Mouse (Mus musculus): ENCODE data around the gene Pacsin1. TPM values are rescaled to one million over a fixed set of nuclear protein-coding genes. Genes with fewer than 3 reads are reported as not detected.

Gene Pacsin1
- polyA plus RNA-seq, 1 experiment from 2014 or later: 1.9 TPM

- no peaks in the 10 kb centered on the region for H3K27me3 ChIP-seq (ENCODE audit: control insufficient read depth, insufficient read depth, low read depth, low read length)
- H3K9ac ChIP-seq (ENCODE audit: low read length): peak overlapping the region; percentile 98
- no peak for ATAC-seq (ENCODE audit: low read depth)
- H3K4me1 ChIP-seq (replicated peaks; ENCODE audit: control insufficient read depth, insufficient read depth, low read length): peaks cover 19% of the 10 kb centered on the region
- no peaks in the 10 kb centered on the region for H3K9me3 ChIP-seq (ENCODE audit: control insufficient read depth, low read length)
- H3K27ac ChIP-seq (ENCODE audit: low read length): peak overlapping the region; percentile 91
- WGBS: 2% methylated on average over 23 of the region's 23 CpGs
- H3K36me3 ChIP-seq (ENCODE audit: control insufficient read depth, insufficient read depth, low read length): peaks cover 2% of the 10 kb centered on the region; the same call in 1 of the 2 replicates
- peak overlapping the region; percentile 89 for H3K4me3 ChIP-seq (ENCODE audit: low read length)
- H3K4me2 ChIP-seq (ENCODE audit: low read depth, low read length): peak overlapping the region; percentile 70
Observed at GRCm38 (mm10) chr17:27621705-27622531, 33.4 kb upstream of the Pacsin1 start.

- peak overlapping the region; percentile 89 for H3K4me3 ChIP-seq (ENCODE audit: low read length)
- under 1% methylated on average over 54 of the region's 80 CpGs for WGBS
- no peaks in the 10 kb centered on the region for H3K27me3 ChIP-seq (ENCODE audit: control insufficient read depth, insufficient read depth, low read depth, low read length)
- peaks cover 19% of the 10 kb centered on the region for H3K4me1 ChIP-seq (replicated peaks; ENCODE audit: control insufficient read depth, insufficient read depth, low read length)
- peaks cover 1% of the 10 kb centered on the region; the same call in 1 of the 2 replicates for H3K36me3 ChIP-seq (ENCODE audit: control insufficient read depth, insufficient read depth, low read length)
- H3K27ac ChIP-seq (ENCODE audit: low read length): peak overlapping the region; percentile 91
- peak overlapping the region; percentile 98 for H3K9ac ChIP-seq (ENCODE audit: low read length)
- peak overlapping the region; percentile 70 for H3K4me2 ChIP-seq (ENCODE audit: low read depth, low read length)
- ATAC-seq (ENCODE audit: low read depth): peak; percentile 76
- H3K9me3 ChIP-seq (ENCODE audit: control insufficient read depth, low read length): no peaks in the 10 kb centered on the region
Observed at GRCm38 (mm10) chr17:27622611-27623359, 32.5 kb upstream of the Pacsin1 start.

- Histone ChIP-seq H3K9me3 (ENCODE audit: control insufficient read depth, low read length) (no peaks in the 10 kb centered on the region), H3K36me3 (ENCODE audit: control insufficient read depth, insufficient read depth, low read length) (no peaks in the 10 kb centered on the region), H3K4me3 (ENCODE audit: low read length) (peak within 1 kb of the TSS; percentile 89), H3K9ac (ENCODE audit: low read length) (peak within 1 kb of the TSS; percentile 98), H3K4me2 (ENCODE audit: low read depth, low read length) (peak within 1 kb of the TSS; percentile 70), H3K4me1 (replicated peaks; ENCODE audit: control insufficient read depth, insufficient read depth, low read length) (peaks cover 19% of the 10 kb centered on the region), H3K27ac (ENCODE audit: low read length) (peak within 1 kb of the TSS; percentile 91), H3K27me3 (ENCODE audit: control insufficient read depth, insufficient read depth, low read depth, low read length) (no peaks in the 10 kb centered on the region)
- WGBS: 5% methylated on average over 68 of the region's 91 CpGs
- ATAC-seq (ENCODE audit: low read depth): peak; percentile 95
Observed at GRCm38 (mm10) chr17:27623360-27624326, 31.7 kb upstream of the Pacsin1 start, which contains the start of gene Nudt3. Gene Nudt3 (minus strand): TSS chr17:27623495.

- 44% methylated on average over 7 of the region's 7 CpGs for WGBS
- no peak overlapping the region for H3K4me2 ChIP-seq (ENCODE audit: low read depth, low read length)
- no peak overlapping the region for H3K27ac ChIP-seq (ENCODE audit: low read length)
Observed at GRCm38 (mm10) chr17:27625455-27626251, 29.7 kb upstream of the Pacsin1 start.

GRCm38 (mm10) chr17:27626681-27627080 lies 28.6 kb upstream of the Pacsin1 start:
- H3K4me3 ChIP-seq (ENCODE audit: low read length): no peak overlapping the region
- 27% methylated on average over 5 of the region's 5 CpGs for WGBS
- no peak overlapping the region for H3K4me2 ChIP-seq (ENCODE audit: low read depth, low read length)
- no peak for ATAC-seq (ENCODE audit: low read depth)
- H3K27ac ChIP-seq (ENCODE audit: low read length): no peak overlapping the region
- no peak overlapping the region for H3K9ac ChIP-seq (ENCODE audit: low read length)
- H3K27me3 ChIP-seq (ENCODE audit: control insufficient read depth, insufficient read depth, low read depth, low read length): no peaks in the 10 kb centered on the region
- peaks cover 18% of the 10 kb centered on the region for H3K36me3 ChIP-seq (ENCODE audit: control insufficient read depth, insufficient read depth, low read length)
- peaks cover 8% of the 10 kb centered on the region for H3K4me1 ChIP-seq (replicated peaks; ENCODE audit: control insufficient read depth, insufficient read depth, low read length)
- H3K9me3 ChIP-seq (ENCODE audit: control insufficient read depth, low read length): no peaks in the 10 kb centered on the region

More at GRCm38 (mm10) chr17:27625455-27626251, 29.7 kb upstream of the Pacsin1 start:
- peaks cover 16% of the 10 kb centered on the region for H3K4me1 ChIP-seq (replicated peaks; ENCODE audit: control insufficient read depth, insufficient read depth, low read length)
- no peak for ATAC-seq (ENCODE audit: low read depth)
- no peak overlapping the region for H3K4me3 ChIP-seq (ENCODE audit: low read length)
- no peaks in the 10 kb centered on the region for H3K27me3 ChIP-seq (ENCODE audit: control insufficient read depth, insufficient read depth, low read depth, low read length)
- no peaks in the 10 kb centered on the region for H3K9me3 ChIP-seq (ENCODE audit: control insufficient read depth, low read length)
- H3K9ac ChIP-seq (ENCODE audit: low read length): no peak overlapping the region
- H3K36me3 ChIP-seq (ENCODE audit: control insufficient read depth, insufficient read depth, low read length): peaks cover 8% of the 10 kb centered on the region

GRCm38 (mm10) chr17:27627451-27627850 lies 27.9 kb upstream of the Pacsin1 start:
- Histone ChIP-seq H3K4me2 (ENCODE audit: low read depth, low read length) (no peak overlapping the region), H3K27ac (ENCODE audit: low read length) (no peak overlapping the region), H3K36me3 (ENCODE audit: control insufficient read depth, insufficient read depth, low read length) (peaks cover 26% of the 10 kb centered on the region), H3K4me3 (ENCODE audit: low read length) (no peak overlapping the region), H3K9me3 (ENCODE audit: control insufficient read depth, low read length) (no peaks in the 10 kb centered on the region), H3K9ac (ENCODE audit: low read length) (no peak overlapping the region), H3K4me1 (replicated peaks; ENCODE audit: control insufficient read depth, insufficient read depth, low read length) (peaks cover 5% of the 10 kb centered on the region), H3K27me3 (ENCODE audit: control insufficient read depth, insufficient read depth, low read depth, low read length) (no peaks in the 10 kb centered on the region)
- ATAC-seq (ENCODE audit: low read depth): no peak
- 46% methylated on average over 5 of the region's 5 CpGs for WGBS

- Histone ChIP-seq H3K36me3 (ENCODE audit: control insufficient read depth, insufficient read depth, low read length) (peaks cover 30% of the 10 kb centered on the region), H3K27me3 (ENCODE audit: control insufficient read depth, insufficient read depth, low read depth, low read length) (no peaks in the 10 kb centered on the region), H3K27ac (ENCODE audit: low read length) (no peak overlapping the region), H3K9me3 (ENCODE audit: control insufficient read depth, low read length) (no peaks in the 10 kb centered on the region), H3K4me1 (replicated peaks; ENCODE audit: control insufficient read depth, insufficient read depth, low read length) (peaks cover 9% of the 10 kb centered on the region), H3K4me3 (ENCODE audit: low read length) (no peak overlapping the region), H3K4me2 (ENCODE audit: low read depth, low read length) (no peak overlapping the region), H3K9ac (ENCODE audit: low read length) (no peak overlapping the region)
- no peak for ATAC-seq (ENCODE audit: low read depth)
- 86% methylated on average over 8 of the region's 8 CpGs for WGBS
Observed at GRCm38 (mm10) chr17:27628376-27628775, 26.9 kb upstream of the Pacsin1 start.

Data from lung, embryonic 16.5 days (tissue).